Mouse (Mus musculus) liver, embryonic 14.5 days (tissue): Measurements from ENCODE around the gene Mbnl1. TPM values are rescaled to one million over a fixed set of nuclear protein-coding genes. Genes with fewer than 3 reads are reported as not detected.

Experiments
- ATAC-seq: fragments of 200-750 bp; cut with Nextera tagmentation; 2 replicates; pipeline ENCODE4 v1.8.0; 2017; ENCODE audit warnings: moderate number of reproducible peaks, mild to moderate bottlenecking, moderate library complexity; ENCODE audit not compliant: insufficient read depth
- DNase-seq, 3 experiments: peaks; one replicate each; pipeline ENCODE4 v3.0.0-alpha.2; 2012 to 2013; ENCODE audit warnings: low read depth in 3 of 3, low spot score in 3 of 3
- H3K27ac ChIP-seq: fragments of 300-500 bp; sonication (generic); 2 replicates; pipeline ENCODE4 v1.5.1; 2014; ENCODE audit warnings: moderate library complexity, mild to moderate bottlenecking, control low read depth, inconsistent platforms
- H3K27me3 ChIP-seq: fragments of 300-500 bp; sonication (generic); 2 replicates; pipeline ENCODE4 v1.6.1; 2014; ENCODE audit warnings: mild to moderate bottlenecking, low read length, moderate library complexity; ENCODE audit not compliant: control insufficient read depth, insufficient read depth
- H3K36me3 ChIP-seq: fragments of 300-500 bp; sonication (generic); replicated peaks from 2 replicates; pipeline ENCODE4 v1.6.1; 2014; ENCODE audit warnings: low read depth; ENCODE audit not compliant: control insufficient read depth, insufficient read depth
- H3K4me1 ChIP-seq, 2 experiments: fragments of 200-500 bp in 1 of 2; fragments of 300-500 bp in 1 of 2; sonication (generic) in 1 of 2; replicated peaks; 2 replicates each; pipeline ENCODE4 v1.6.1; 2012 to 2014; ENCODE audit warnings: antibody characterized with exemption in 1 of 2, inconsistent platforms in 1 of 2, low read length in 1 of 2; ENCODE audit not compliant: control insufficient read depth in 2 of 2, insufficient read depth in 2 of 2
- H3K4me2 ChIP-seq: fragments of 300-500 bp; sonication (generic); 2 replicates; pipeline ENCODE4 v1.6.1; 2014; ENCODE audit warnings: low read depth, mild to moderate bottlenecking, control low read depth, moderate library complexity
- H3K4me3 ChIP-seq, 2 experiments: fragments of 200-500 bp in 1 of 2; fragments of 300-500 bp in 1 of 2; sonication (generic) in 1 of 2; 2 replicates each; pipeline ENCODE4 v1.5.1; 2012 to 2014; ENCODE audit warnings: low read depth in 2 of 2, low read length in 2 of 2, mild to moderate bottlenecking in 2 of 2, control low read depth in 1 of 2, inconsistent platforms in 1 of 2, moderate library complexity in 1 of 2; ENCODE audit not compliant: insufficient read depth in 1 of 2
- H3K9ac ChIP-seq: fragments of 300-500 bp; sonication (generic); replicated peaks from 2 replicates; pipeline ENCODE4 v1.6.1; 2014; ENCODE audit warnings: mild to moderate bottlenecking, control low read depth, moderate library complexity
- H3K9me3 ChIP-seq: fragments of 300-500 bp; sonication (generic); 2 replicates; pipeline ENCODE4 v1.6.1; 2016; ENCODE audit warnings: low read length, mixed read lengths; ENCODE audit not compliant: control insufficient read depth
- CTCF ChIP-seq: IDR thresholded peaks from 2 replicates; pipeline ENCODE4 v1.5.1; 2016; ENCODE audit warnings: antibody characterized with exemption, low read depth, control low read depth
- EP300 ChIP-seq: IDR thresholded peaks from 2 replicates; pipeline ENCODE4 v1.6.1; 2016; ENCODE audit warnings: antibody characterized with exemption, low read depth
- WGBS: fragments of 180-500 bp; shearing (Covaris S2); extraction: QIAGEN DNeasy Blood & Tissue Kit; methylation state at CpG from one replicate; pipeline ENCODE4 v1.1.7; 2014; ENCODE audit not compliant: insufficient replicate concordance; 5-methylcytosine and 5-hydroxymethylcytosine counted together
- polyA plus RNA-seq, 2 experiments: library from polyadenylated mRNA; depleted of rRNA in 1 of 2; stranded (reverse) in 1 of 2; unstranded in 1 of 2; fragments of >200 nt; fragmentation: Nextera tagmentation in 1 of 2; extraction: Ambion mirVana in 1 of 2; gene quantifications; 2 replicates each; pipeline versions ENCODE4 v1.2.1 to v1.2.3; 2012 to 2014

Gene Mbnl1
- polyA plus RNA-seq, 2 experiments, result 32.9 to 128 TPM

GRCm38 (mm10) chr3:60615615-60616014, 143.0 kb downstream of the Mbnl1 start:
- Histone ChIP-seq H3K4me3 (no peak overlapping the region), H3K9ac (no peak overlapping the region), H3K4me2 (no peak overlapping the region), H3K4me1 (0 out of 4 replicates have a peak, but pooled peaks cover 0 to 3% of the 10 kb centered on the region in 2 experiments), H3K27ac (no peak overlapping the region), H3K27me3 (no peaks in the 10 kb centered on the region), H3K9me3 (no peaks in the 10 kb centered on the region), H3K36me3 (peaks cover 23% of the 10 kb centered on the region)
- TF ChIP-seq EP300, result no peak
- no peak for TF ChIP-seq CTCF
- WGBS, result 72% methylated on average over 7 of the region's 7 CpGs
- DNase-seq, result no peak
- ATAC-seq, result no peak

GRCm38 (mm10) chr3:60616147-60616546, 143.5 kb downstream of the Mbnl1 start:
- Histone ChIP-seq H3K9me3 (no peaks in the 10 kb centered on the region), H3K9ac (no peak overlapping the region), H3K27me3 (no peaks in the 10 kb centered on the region), H3K36me3 (peaks cover 23% of the 10 kb centered on the region), H3K27ac (no peak overlapping the region), H3K4me2 (no peak overlapping the region), H3K4me3 (no peak overlapping the region), H3K4me1 (0 out of 4 replicates have a peak, but pooled peaks cover 0 to 3% of the 10 kb centered on the region in 2 experiments)
- TF ChIP-seq CTCF (no peak), EP300 (no peak)
- DNase-seq (peak in 2 of 3 experiments; percentile 33 to 43), ATAC-seq (no peak)
- 56% methylated on average over 2 of the region's 2 CpGs for WGBS

- H3K9ac ChIP-seq, result no peak overlapping the region
- H3K4me2 ChIP-seq, result no peak overlapping the region
- H3K27me3 ChIP-seq, result no peaks in the 10 kb centered on the region
- no peaks in the 10 kb centered on the region for H3K9me3 ChIP-seq
- no peak overlapping the region for H3K27ac ChIP-seq
- ATAC-seq (no peak), DNase-seq (no peak)
- 79% methylated on average over 1 of the region's 1 CpGs for WGBS
- peaks cover 26% of the 10 kb centered on the region for H3K36me3 ChIP-seq
- H3K4me3 ChIP-seq, result no peak overlapping the region
- H3K4me1 ChIP-seq, result 0 out of 4 replicates have a peak, but pooled peaks cover 0 to 3% of the 10 kb centered on the region in 2 experiments
- TF ChIP-seq EP300 (no peak), CTCF (no peak)
Observed at GRCm38 (mm10) chr3:60617643-60618042, 145.0 kb downstream of the Mbnl1 start.

GRCm38 (mm10) chr3:60620236-60620635, 147.6 kb downstream of the Mbnl1 start:
- Histone ChIP-seq H3K4me2 (no peak overlapping the region), H3K4me1 (0 out of 4 replicates have a peak, but pooled peaks cover 0 to 3% of the 10 kb centered on the region in 2 experiments), H3K4me3 (no peak overlapping the region), H3K27me3 (no peaks in the 10 kb centered on the region), H3K9ac (no peak overlapping the region), H3K9me3 (no peaks in the 10 kb centered on the region), H3K27ac (no peak overlapping the region), H3K36me3 (peaks cover 26% of the 10 kb centered on the region)
- ATAC-seq (no peak), DNase-seq (no peak)
- TF ChIP-seq CTCF (no peak), EP300 (no peak)
- 62% methylated on average over 2 of the region's 2 CpGs for WGBS

- H3K27ac ChIP-seq, result no peak overlapping the region
- H3K4me2 ChIP-seq, result no peak overlapping the region
- WGBS, result 76% methylated on average over 2 of the region's 2 CpGs
- H3K27me3 ChIP-seq, result no peaks in the 10 kb centered on the region
- TF ChIP-seq EP300 (no peak), CTCF (no peak)
- H3K4me3 ChIP-seq, result no peak overlapping the region
- H3K4me1 ChIP-seq, result no peaks in the 10 kb centered on the region
- no peaks in the 10 kb centered on the region for H3K9me3 ChIP-seq
- H3K9ac ChIP-seq, result no peak overlapping the region
- no peak for ATAC-seq
- DNase-seq, result no peak
- H3K36me3 ChIP-seq, result peaks cover 15% of the 10 kb centered on the region
Observed at GRCm38 (mm10) chr3:60631183-60631582, 158.6 kb downstream of the Mbnl1 start.
